Mouse (Mus musculus): Measurements from ENCODE around the gene Morc1.

Gene Morc1

GRCm38 (mm10) chr16:48474896-48475802 lies 44.1 kb downstream of the Morc1 start:
- no peak for DNase-seq

GRCm38 (mm10) chr16:48479266-48479848 lies 48.3 kb downstream of the Morc1 start:
- DNase-seq, result no peak

- DNase-seq, result no peak
Measured at GRCm38 (mm10) chr16:48516776-48517499, 85.9 kb downstream of the Morc1 start.

- DNase-seq, result no peak
Measured at GRCm38 (mm10) chr16:48519569-48519968, 88.5 kb downstream of the Morc1 start.

GRCm38 (mm10) chr16:48537108-48537507 lies 106.1 kb downstream of the Morc1 start:
- no peak for DNase-seq

- no peak for DNase-seq
Measured at GRCm38 (mm10) chr16:48562290-48563080, 131.4 kb downstream of the Morc1 start.

GRCm38 (mm10) chr16:48570354-48570753 lies 139.3 kb downstream of the Morc1 start:
- peak; percentile 65 for DNase-seq

GRCm38 (mm10) chr16:48574072-48574471 lies 143.0 kb downstream of the Morc1 start:
- no peak for DNase-seq

GRCm38 (mm10) chr16:48574499-48574898 lies 143.5 kb downstream of the Morc1 start:
- DNase-seq, result no peak

- no peak for DNase-seq
Measured at GRCm38 (mm10) chr16:48585369-48585768, 154.3 kb downstream of the Morc1 start.

- DNase-seq, result no peak
Measured at GRCm38 (mm10) chr16:48594457-48594856, 163.4 kb downstream of the Morc1 start.

GRCm38 (mm10) chr16:48595216-48595615 lies 164.2 kb downstream of the Morc1 start:
- DNase-seq, result no peak

GRCm38 (mm10) chr16:48603735-48604211 lies 172.7 kb downstream of the Morc1 start:
- no peak for DNase-seq

- no peak for DNase-seq
Measured at GRCm38 (mm10) chr16:48606476-48607038, 175.5 kb downstream of the Morc1 start.

- no peak for DNase-seq
Measured at GRCm38 (mm10) chr16:48608224-48608623, 177.2 kb downstream of the Morc1 start.

- DNase-seq, result no peak
Measured at GRCm38 (mm10) chr16:48610866-48611265, 179.8 kb downstream of the Morc1 start.

- no peak for DNase-seq
Measured at GRCm38 (mm10) chr16:48611436-48611835, 180.4 kb downstream of the Morc1 start.

GRCm38 (mm10) chr16:48613783-48614182 lies 182.7 kb downstream of the Morc1 start:
- DNase-seq, result no peak

- no peak for DNase-seq
Measured at GRCm38 (mm10) chr16:48620510-48620909, 189.5 kb downstream of the Morc1 start.

GRCm38 (mm10) chr16:48621019-48621418 lies 190.0 kb downstream of the Morc1 start:
- DNase-seq, result no peak

GRCm38 (mm10) chr16:48623447-48623846 lies 192.4 kb downstream of the Morc1 start:
- DNase-seq, result no peak

GRCm38 (mm10) chr16:48626186-48626585 lies 195.1 kb downstream of the Morc1 start:
- DNase-seq, result no peak

Measured in liver (tissue).